28 mouse cellular contexts compared by ENCODE assay signal in the genomic region with DNA sequence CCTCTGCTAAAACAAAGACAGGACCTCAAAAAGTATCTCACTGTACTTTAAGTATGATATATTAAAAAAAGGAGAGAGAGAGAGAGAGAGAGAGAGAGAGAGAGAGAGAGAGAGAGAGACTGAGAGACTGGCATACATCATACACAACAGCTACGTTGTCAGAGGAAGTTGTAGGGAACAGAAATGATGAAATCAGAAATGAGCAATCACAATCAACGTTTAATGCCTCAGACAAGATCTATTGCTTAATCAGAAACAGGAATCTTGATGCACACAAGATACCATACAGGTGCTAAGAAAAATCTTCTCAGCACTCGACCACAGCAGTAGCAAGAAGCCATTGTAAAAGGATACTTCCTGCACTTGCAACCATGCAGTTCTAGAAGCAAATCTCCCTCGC.
"Had no signal": no experiment of that assay in that cellular context is flagged by ENCODE, and none has a peak within 500 bp of the region (broad histone marks: within the 10 kb centered on the region; RNA-seq: fewer than 3 reads in every experiment).

No protein-coding gene starts in this region.

- H3K9me3 ChIP-seq: embryonic facial prominence, embryonic 12.5 days; embryonic facial prominence, embryonic 13.5 days; embryonic facial prominence, embryonic 15.5 days; forebrain, embryonic 10.5 days; forebrain, embryonic 12.5 days; forebrain, embryonic 13.5 days; forebrain, embryonic 15.5 days had no signal

- H3K4me3 ChIP-seq: embryonic facial prominence, embryonic 12.5 days; embryonic facial prominence, embryonic 13.5 days; embryonic facial prominence, embryonic 15.5 days; erythroblast, embryonic 14.5 days; forebrain, embryonic 10.5 days; forebrain, embryonic 12.5 days; forebrain, embryonic 13.5 days; forebrain, embryonic 15.5 days; gastrocnemius, adult 2 months; heart, adult 2 months had no signal

- DNase-seq: cerebellum, adult 2 months; cerebellum, adult 8-10 months; cerebellum, adult 9-10 months; cerebellum, adult 9-11 months; cerebellum, postnatal 10 days; cerebellum, postnatal 14 days; cerebellum, postnatal 25 days; cerebellum, postnatal 36 days; embryo, embryonic 11 days; forebrain, postnatal 0 days; gastrocnemius, adult 2 months; gastrocnemius, postnatal 10 days; gastrocnemius, postnatal 14 days; gastrocnemius, postnatal 25 days; gastrocnemius, postnatal 36 days; heart, adult 11 months; heart, adult 18-20 months; heart, adult 2 months had no signal

- H3K4me2 ChIP-seq: embryonic facial prominence, embryonic 12.5 days; embryonic facial prominence, embryonic 13.5 days; embryonic facial prominence, embryonic 15.5 days; forebrain, embryonic 12.5 days; forebrain, embryonic 13.5 days; forebrain, embryonic 15.5 days had no signal

- H3K9ac ChIP-seq: embryonic facial prominence, embryonic 12.5 days; embryonic facial prominence, embryonic 13.5 days; embryonic facial prominence, embryonic 15.5 days; forebrain, embryonic 12.5 days; forebrain, embryonic 13.5 days; forebrain, embryonic 15.5 days; forebrain, postnatal 0 days had no signal

- H3K36me3 ChIP-seq: embryonic facial prominence, embryonic 12.5 days; embryonic facial prominence, embryonic 13.5 days; embryonic facial prominence, embryonic 15.5 days; forebrain, embryonic 10.5 days; forebrain, embryonic 12.5 days; forebrain, embryonic 15.5 days had no signal

- ATAC-seq: forebrain, embryonic 13.5 days; forebrain, embryonic 14.5 days; forebrain, embryonic 15.5 days; forebrain, embryonic 16.5 days; forebrain, postnatal 0 days had no signal

- H3K27me3 ChIP-seq: embryonic facial prominence, embryonic 12.5 days; embryonic facial prominence, embryonic 13.5 days; embryonic facial prominence, embryonic 15.5 days; forebrain, embryonic 12.5 days; forebrain, embryonic 13.5 days; forebrain, embryonic 15.5 days had no signal

- H3K4me1 ChIP-seq: embryonic facial prominence, embryonic 12.5 days; embryonic facial prominence, embryonic 13.5 days; embryonic facial prominence, embryonic 15.5 days; forebrain, embryonic 10.5 days; forebrain, embryonic 12.5 days; forebrain, embryonic 13.5 days; forebrain, embryonic 15.5 days had no signal

- H3K27ac ChIP-seq: embryonic facial prominence, embryonic 12.5 days; embryonic facial prominence, embryonic 13.5 days; embryonic facial prominence, embryonic 15.5 days; forebrain, embryonic 10.5 days; forebrain, embryonic 12.5 days; forebrain, embryonic 13.5 days; forebrain, embryonic 15.5 days; gastrocnemius, adult 2 months; heart, adult 2 months had no signal
